Mouse (Mus musculus) stomach, embryonic 14.5 days (tissue): ENCODE results near the gene Gm960. TPM values are rescaled to one million over a fixed set of nuclear protein-coding genes. Genes with fewer than 3 reads are reported as not detected.
A peak's percentile ranks its signal among the peaks of the same experiment; 100 is the strongest.

Experiments
- ATAC-seq: fragments of 200-750 bp; cut with Nextera tagmentation; 2 replicates; pipeline ENCODE4 v1.8.0; 2017; ENCODE audit warnings: low read depth, moderate TSS enrichment; ENCODE audit not compliant: insufficient number of reproducible peaks, insufficient read depth, low FRiP score
- H3K27ac ChIP-seq: fragments of 300-500 bp; sonication (generic); 2 replicates; pipeline ENCODE4 v1.5.1; 2014; ENCODE audit warnings: mild to moderate bottlenecking, low read length, moderate library complexity, mixed read lengths
- H3K27me3 ChIP-seq: fragments of 300-500 bp; sonication (generic); 2 replicates; pipeline ENCODE4 v1.6.1; 2014; ENCODE audit warnings: low read length, control low read depth, mixed read lengths; ENCODE audit not compliant: control insufficient read depth, insufficient read depth
- H3K36me3 ChIP-seq: fragments of 300-500 bp; sonication (generic); 2 replicates; pipeline ENCODE4 v1.6.1; 2014; ENCODE audit warnings: mild to moderate bottlenecking, control low read depth, low read length, moderate library complexity, mixed read lengths; ENCODE audit not compliant: control insufficient read depth, insufficient read depth
- H3K4me1 ChIP-seq: fragments of 300-500 bp; sonication (generic); 2 replicates; pipeline ENCODE4 v1.6.1; 2014; ENCODE audit warnings: low read length, control low read depth, mixed read lengths; ENCODE audit not compliant: control insufficient read depth, insufficient read depth
- H3K4me2 ChIP-seq: fragments of 300-500 bp; sonication (generic); replicated peaks from 2 replicates; pipeline ENCODE4 v1.6.1; 2014; ENCODE audit warnings: low read depth, low read length, control low read depth
- H3K4me3 ChIP-seq: fragments of 300-500 bp; sonication (generic); 2 replicates; pipeline ENCODE4 v1.5.1; 2014; ENCODE audit warnings: low read depth, low read length, control low read depth
- H3K9ac ChIP-seq: fragments of 300-500 bp; sonication (generic); replicated peaks from 2 replicates; pipeline ENCODE4 v1.6.1; 2014; ENCODE audit warnings: low read depth, mild to moderate bottlenecking, control low read depth, low read length, moderate library complexity, mixed read lengths
- H3K9me3 ChIP-seq: fragments of 300-500 bp; sonication (generic); 2 replicates; pipeline ENCODE4 v1.6.1; 2016; ENCODE audit warnings: low read depth, low read length, control low read depth; ENCODE audit not compliant: control insufficient read depth
- WGBS: fragments of 180-500 bp; shearing (Covaris S2); extraction: QIAGEN DNeasy Blood & Tissue Kit; methylation state at CpG from one replicate; pipeline ENCODE4 v1.1.7; 2014; 5-methylcytosine and 5-hydroxymethylcytosine counted together
- polyA plus RNA-seq: library from polyadenylated mRNA; unstranded; fragments of >200 nt; fragmentation: Nextera tagmentation; extraction: Ambion mirVana; gene quantifications from 2 replicates; pipeline ENCODE4 v1.2.1, GENCODE M21; 2014

Gene Gm960
- polyA plus RNA-seq, 1 experiment from 2014 or later, result 6.4 TPM

GRCm38 (mm10) chr19:4670776-4671175, 27.7 kb downstream of the Gm960 start:
- no peak overlapping the region for H3K4me2 ChIP-seq
- no peak overlapping the region for H3K27ac ChIP-seq
- no peaks in the 10 kb centered on the region for H3K9me3 ChIP-seq
- no peak overlapping the region for H3K4me3 ChIP-seq
- no peaks in the 10 kb centered on the region for H3K27me3 ChIP-seq
- no peak for ATAC-seq
- WGBS, result 40% methylated on average over 4 of the region's 4 CpGs
- H3K36me3 ChIP-seq, result no peaks in the 10 kb centered on the region
- no peaks in the 10 kb centered on the region for H3K4me1 ChIP-seq
- no peak overlapping the region for H3K9ac ChIP-seq

- Histone ChIP-seq H3K27me3 (no peaks in the 10 kb centered on the region), H3K9me3 (no peaks in the 10 kb centered on the region), H3K27ac (no peak overlapping the region), H3K4me3 (no peak overlapping the region), H3K4me2 (no peak overlapping the region), H3K36me3 (no peaks in the 10 kb centered on the region), H3K4me1 (no peaks in the 10 kb centered on the region), H3K9ac (no peak overlapping the region)
- no peak for ATAC-seq
Measured at GRCm38 (mm10) chr19:4666815-4667214, 31.7 kb downstream of the Gm960 start.

- ATAC-seq, result no peak
- H3K9ac ChIP-seq, result no peak overlapping the region
Measured at GRCm38 (mm10) chr19:4658156-4658555, 40.3 kb downstream of the Gm960 start.

GRCm38 (mm10) chr19:4646917-4647492, 51.5 kb downstream of the Gm960 start:
- H3K4me1 ChIP-seq, result no peaks in the 10 kb centered on the region
- H3K4me2 ChIP-seq, result no peak overlapping the region
- H3K27me3 ChIP-seq, result no peaks in the 10 kb centered on the region
- ATAC-seq, result no peak
- 70% methylated on average over 11 of the region's 11 CpGs for WGBS
- H3K27ac ChIP-seq, result no peak overlapping the region
- no peak overlapping the region for H3K4me3 ChIP-seq
- no peaks in the 10 kb centered on the region for H3K36me3 ChIP-seq
- H3K9ac ChIP-seq, result no peak overlapping the region
- no peaks in the 10 kb centered on the region for H3K9me3 ChIP-seq

More at GRCm38 (mm10) chr19:4658156-4658555, 40.3 kb downstream of the Gm960 start:
- Histone ChIP-seq H3K4me2 (no peak overlapping the region), H3K27ac (no peak overlapping the region), H3K36me3 (no peaks in the 10 kb centered on the region), H3K4me3 (no peak overlapping the region), H3K4me1 (no peaks in the 10 kb centered on the region), H3K27me3 (no peaks in the 10 kb centered on the region), H3K9me3 (no peaks in the 10 kb centered on the region)
- WGBS, result 89% methylated on average over 5 of the region's 5 CpGs

- H3K4me1 ChIP-seq, result no peaks in the 10 kb centered on the region
- no peak overlapping the region for H3K4me3 ChIP-seq
- ATAC-seq, result no peak
- H3K27ac ChIP-seq, result no peak overlapping the region
- H3K4me2 ChIP-seq, result no peak overlapping the region
- no peaks in the 10 kb centered on the region for H3K36me3 ChIP-seq
- no peaks in the 10 kb centered on the region for H3K27me3 ChIP-seq
- no peaks in the 10 kb centered on the region for H3K9me3 ChIP-seq
- no peak overlapping the region for H3K9ac ChIP-seq
- 41% methylated on average over 10 of the region's 10 CpGs for WGBS
Measured at GRCm38 (mm10) chr19:4644271-4644670, 54.2 kb downstream of the Gm960 start.

GRCm38 (mm10) chr19:4635986-4636385, 62.5 kb downstream of the Gm960 start:
- ATAC-seq, result no peak
- whole genome bisulfite sequencing, result 66% methylated on average over 4 of the region's 4 CpGs
- no peaks in the 10 kb centered on the region for H3K36me3 ChIP-seq

GRCm38 (mm10) chr19:4628819-4629218, 69.6 kb downstream of the Gm960 start:
- H3K4me1 ChIP-seq, result peaks cover 12% of the 10 kb centered on the region; the same call in 1 of the 2 replicates
- no peak overlapping the region for H3K4me2 ChIP-seq
- peaks cover 5% of the 10 kb centered on the region; the same call in 1 of the 2 replicates for H3K36me3 ChIP-seq
- no peaks in the 10 kb centered on the region for H3K9me3 ChIP-seq
- ATAC-seq, result no peak
- no peak overlapping the region for H3K27ac ChIP-seq
- H3K9ac ChIP-seq, result no peak overlapping the region
- 0% methylated on average over 1 of the region's 1 CpGs for WGBS
- no peak overlapping the region for H3K4me3 ChIP-seq
- no peaks in the 10 kb centered on the region for H3K27me3 ChIP-seq

More at GRCm38 (mm10) chr19:4635986-4636385, 62.5 kb downstream of the Gm960 start:
- no peak overlapping the region for H3K27ac ChIP-seq
- H3K9ac ChIP-seq, result no peak overlapping the region
- H3K9me3 ChIP-seq, result no peaks in the 10 kb centered on the region
- H3K4me2 ChIP-seq, result no peak overlapping the region
- H3K27me3 ChIP-seq, result no peaks in the 10 kb centered on the region
- no peaks in the 10 kb centered on the region for H3K4me1 ChIP-seq
- no peak overlapping the region for H3K4me3 ChIP-seq

GRCm38 (mm10) chr19:4625829-4626535, 72.5 kb downstream of the Gm960 start:
- Histone ChIP-seq H3K9ac (peak overlapping the region; percentile 87), H3K4me2 (peak overlapping the region; percentile 75), H3K27ac (peak overlapping the region; percentile 89), H3K4me1 (peaks cover 12% of the 10 kb centered on the region; the same call in 1 of the 2 replicates), H3K9me3 (no peaks in the 10 kb centered on the region), H3K4me3 (peak overlapping the region; percentile 68), H3K36me3 (peaks cover 30% of the 10 kb centered on the region), H3K27me3 (no peaks in the 10 kb centered on the region)
- under 1% methylated on average over 35 of the region's 35 CpGs for WGBS
- peak; percentile 69 for ATAC-seq
